Mouse (Mus musculus) liver, embryonic 11.5 days (tissue): ENCODE results near the gene H1foo. TPM values are rescaled to one million over a fixed set of nuclear protein-coding genes. Genes with fewer than 3 reads are reported as not detected.
A peak's percentile ranks its signal among the peaks of the same experiment; 100 is the strongest.

Source experiments
- ATAC-seq: fragments of 200-750 bp; cut with Nextera tagmentation; replicated peaks from 2 replicates; pipeline ENCODE4 v1.8.0; 2017; ENCODE audit warnings: moderate number of reproducible peaks, mild to moderate bottlenecking, moderate TSS enrichment, moderate library complexity; ENCODE audit not compliant: low FRiP score
- DNase-seq: peaks from one replicate; pipeline ENCODE4 v3.0.0-alpha.2; 2017; ENCODE audit warnings: low spot score
- H3K27ac ChIP-seq: fragments of 300-500 bp; sonication (generic); 2 replicates; pipeline ENCODE4 v1.5.1; 2014; ENCODE audit warnings: mild to moderate bottlenecking, low read depth, low read length, control low read depth
- H3K27me3 ChIP-seq: fragments of 300-500 bp; sonication (generic); replicated peaks from 2 replicates; pipeline ENCODE4 v1.6.1; 2014; ENCODE audit warnings: low read length, mixed read lengths; ENCODE audit not compliant: control insufficient read depth, insufficient read depth
- H3K36me3 ChIP-seq: fragments of 300-500 bp; sonication (generic); 2 replicates; pipeline ENCODE4 v1.6.1; 2014; ENCODE audit warnings: mild to moderate bottlenecking, low read length, moderate library complexity, mixed read lengths; ENCODE audit not compliant: control insufficient read depth, insufficient read depth
- H3K4me1 ChIP-seq: fragments of 300-500 bp; sonication (generic); replicated peaks from 2 replicates; pipeline ENCODE4 v1.6.1; 2014; ENCODE audit warnings: low read length, mixed read lengths; ENCODE audit not compliant: control insufficient read depth, insufficient read depth
- H3K4me2 ChIP-seq: fragments of 300-500 bp; sonication (generic); 2 replicates; pipeline ENCODE4 v1.6.1; 2014; ENCODE audit warnings: mild to moderate bottlenecking, control low read depth, moderate library complexity
- H3K4me3 ChIP-seq: fragments of 300-500 bp; sonication (generic); 2 replicates; pipeline ENCODE4 v1.5.1; 2014; ENCODE audit warnings: low read depth, low read length, control low read depth
- H3K9ac ChIP-seq: fragments of 300-500 bp; sonication (generic); 2 replicates; pipeline ENCODE4 v1.6.1; 2014; ENCODE audit warnings: low read depth, low read length, control low read depth
- H3K9me3 ChIP-seq: fragments of 300-500 bp; sonication (generic); 2 replicates; pipeline ENCODE4 v1.6.1; 2016; ENCODE audit warnings: low read length, inconsistent platforms, mixed read lengths; ENCODE audit not compliant: control insufficient read depth
- WGBS: fragments of 180-500 bp; shearing (Covaris S2); extraction: QIAGEN DNeasy Blood & Tissue Kit; methylation state at CpG from one replicate; pipeline ENCODE4 v1.1.7; 2014; 5-methylcytosine and 5-hydroxymethylcytosine counted together
- polyA plus RNA-seq: library from polyadenylated mRNA; unstranded; fragments of >200 nt; fragmentation: Nextera tagmentation; extraction: Ambion mirVana; gene quantifications from 2 replicates; pipeline ENCODE4 v1.2.1, GENCODE M21; 2014

The H1foo gene
- polyA plus RNA-seq, 1 experiment from 2014 or later = not detected

- DNase-seq = no peak
- Histone ChIP-seq H3K9ac (no peak overlapping the region), H3K4me2 (no peak overlapping the region), H3K4me3 (no peak overlapping the region), H3K36me3 (no peaks in the 10 kb centered on the region), H3K27me3 (no peaks in the 10 kb centered on the region), H3K9me3 (no peaks in the 10 kb centered on the region), H3K4me1 (peaks cover 10% of the 10 kb centered on the region; the same call in 1 of the 2 replicates), H3K27ac (no peak overlapping the region)
- no peak for ATAC-seq
- WGBS = 73% methylated on average over 5 of the region's 5 CpGs
Observed at GRCm38 (mm10) chr6:115916611-115917010, 28.1 kb upstream of the H1foo start.

GRCm38 (mm10) chr6:115918615-115919014 lies 26.1 kb upstream of the H1foo start:
- DNase-seq (no peak), ATAC-seq (peak; percentile 61; the same call in 1 of the 2 replicates)
- Histone ChIP-seq H3K4me1 (peaks cover 10% of the 10 kb centered on the region; the same call in 1 of the 2 replicates), H3K36me3 (no peaks in the 10 kb centered on the region), H3K9ac (no peak overlapping the region), H3K4me2 (no peak overlapping the region), H3K9me3 (no peaks in the 10 kb centered on the region), H3K27ac (no peak overlapping the region), H3K27me3 (no peaks in the 10 kb centered on the region), H3K4me3 (no peak overlapping the region)
- WGBS = 65% methylated on average over 1 of the region's 1 CpGs

GRCm38 (mm10) chr6:115919876-115920275 lies 24.9 kb upstream of the H1foo start:
- H3K4me2 ChIP-seq = no peak overlapping the region
- peaks cover 10% of the 10 kb centered on the region; the same call in 1 of the 2 replicates for H3K4me1 ChIP-seq
- WGBS = 87% methylated on average over 5 of the region's 5 CpGs
- no peak overlapping the region for H3K27ac ChIP-seq
- H3K9me3 ChIP-seq = no peaks in the 10 kb centered on the region
- no peak overlapping the region for H3K9ac ChIP-seq
- ATAC-seq (no peak), DNase-seq (no peak)
- H3K36me3 ChIP-seq = no peaks in the 10 kb centered on the region
- H3K4me3 ChIP-seq = no peak overlapping the region
- H3K27me3 ChIP-seq = no peaks in the 10 kb centered on the region

- ATAC-seq (no peak), DNase-seq (no peak)
- Histone ChIP-seq H3K36me3 (no peaks in the 10 kb centered on the region), H3K4me2 (no peak overlapping the region), H3K27ac (no peak overlapping the region), H3K4me1 (no peaks in the 10 kb centered on the region; the same call in none of the 2 replicates), H3K9ac (no peak overlapping the region), H3K9me3 (no peaks in the 10 kb centered on the region), H3K27me3 (no peaks in the 10 kb centered on the region), H3K4me3 (no peak overlapping the region)
- WGBS = 53% methylated on average over 6 of the region's 6 CpGs
Observed at GRCm38 (mm10) chr6:115924829-115925228, 19.9 kb upstream of the H1foo start.

- WGBS = 84% methylated on average over 10 of the region's 10 CpGs
Observed at GRCm38 (mm10) chr6:115926416-115926815, 18.3 kb upstream of the H1foo start.

GRCm38 (mm10) chr6:115927292-115928242 lies 17.2 kb upstream of the H1foo start:
- peaks cover 3% of the 10 kb centered on the region for H3K4me1 ChIP-seq
- no peaks in the 10 kb centered on the region for H3K36me3 ChIP-seq
- H3K27ac ChIP-seq = no peak overlapping the region
- H3K9ac ChIP-seq = no peak overlapping the region
- DNase-seq = no peak
- no peaks in the 10 kb centered on the region for H3K9me3 ChIP-seq
- ATAC-seq = no peak
- no peak overlapping the region for H3K4me2 ChIP-seq
- no peaks in the 10 kb centered on the region for H3K27me3 ChIP-seq
- H3K4me3 ChIP-seq = no peak overlapping the region
- 81% methylated on average over 10 of the region's 10 CpGs for WGBS

More at GRCm38 (mm10) chr6:115926416-115926815, 18.3 kb upstream of the H1foo start:
- no peak for DNase-seq
- H3K9me3 ChIP-seq = no peaks in the 10 kb centered on the region
- no peaks in the 10 kb centered on the region for H3K36me3 ChIP-seq
- peaks cover 3% of the 10 kb centered on the region for H3K4me1 ChIP-seq
- no peak overlapping the region for H3K4me3 ChIP-seq
- no peak for ATAC-seq
- H3K27ac ChIP-seq = no peak overlapping the region
- no peak overlapping the region for H3K4me2 ChIP-seq
- no peaks in the 10 kb centered on the region for H3K27me3 ChIP-seq
- H3K9ac ChIP-seq = no peak overlapping the region

GRCm38 (mm10) chr6:115930018-115930417 lies 14.7 kb upstream of the H1foo start:
- peaks cover 3% of the 10 kb centered on the region; the same call in 1 of the 2 replicates for H3K4me1 ChIP-seq
- no peak overlapping the region for H3K27ac ChIP-seq
- H3K27me3 ChIP-seq = no peaks in the 10 kb centered on the region
- H3K9ac ChIP-seq = no peak overlapping the region
- ATAC-seq (no peak), DNase-seq (no peak)
- WGBS = 66% methylated on average over 5 of the region's 5 CpGs
- H3K4me2 ChIP-seq = no peak overlapping the region
- H3K4me3 ChIP-seq = no peak overlapping the region
- no peaks in the 10 kb centered on the region for H3K9me3 ChIP-seq
- no peaks in the 10 kb centered on the region for H3K36me3 ChIP-seq

- no peak for DNase-seq
- no peak within 1 kb of the TSS for H3K9ac ChIP-seq
- 86% methylated on average over 14 of the region's 14 CpGs for WGBS
- no peaks in the 10 kb centered on the region for H3K36me3 ChIP-seq
- no peaks in the 10 kb centered on the region for H3K27me3 ChIP-seq
- peaks cover 3% of the 10 kb centered on the region; the same call in 1 of the 2 replicates for H3K4me1 ChIP-seq
- no peak within 1 kb of the TSS for H3K4me3 ChIP-seq
- H3K4me2 ChIP-seq = no peak within 1 kb of the TSS
- H3K27ac ChIP-seq = no peak within 1 kb of the TSS
- ATAC-seq = no peak
- no peaks in the 10 kb centered on the region for H3K9me3 ChIP-seq
Observed at GRCm38 (mm10) chr6:115931639-115932038, 13.1 kb upstream of the H1foo start, which contains the start of gene Rho. Gene Rho (plus strand): TSS chr6:115931748.
